Mouse (Mus musculus): ENCODE data around the gene Syt3. TPM values are rescaled to one million over a fixed set of nuclear protein-coding genes. Genes with fewer than 3 reads are reported as not detected.

Syt3 gene
- polyA plus RNA-seq (2012; rRNA removed) = 4.4 and 6.3 TPM in 2 replicates

GRCm38 (mm10) chr7:44383980-44384715 lies at the start of gene Syt3:
Gene Syt3 (plus strand): TSS chr7:44384102.

GRCm38 (mm10) chr7:44385720-44386119 lies 1.8 kb downstream of the Syt3 start, which contains the start of gene 1700008O03Rik:
Gene 1700008O03Rik (minus strand): TSS chr7:44385820.

GRCm38 (mm10) chr7:44428968-44429521 lies 45.1 kb downstream of the Syt3 start, which contains the start of gene Lrrc4b:
Gene Lrrc4b (plus strand): TSS chr7:44429018.

Other genes with a start within 250 kb of the Syt3 start
- gene Klk1b16, start 247.3 kb upstream of the Syt3 start, polyA plus RNA-seq (2012; rRNA removed) = not detected in 2 replicates
- gene Klk1b24, start 195.9 kb upstream of the Syt3 start, polyA plus RNA-seq (2012; rRNA removed) = 0.19 TPM in 1 of 2 replicates, not detected in the other
- gene Klk1b3, start 185.9 kb upstream of the Syt3 start, polyA plus RNA-seq (2012; rRNA removed) = not detected in 2 replicates
- gene Klk1b4, start 176.7 kb upstream of the Syt3 start, polyA plus RNA-seq (2012; rRNA removed) = not detected in 2 replicates
- gene Klk1b5, start 168.2 kb upstream of the Syt3 start, polyA plus RNA-seq (2012; rRNA removed) = not detected in 2 replicates
- 21.8 and 58.4 TPM in 2 replicates for gene Klk1, start 158.7 kb upstream of the Syt3 start, polyA plus RNA-seq (2012; rRNA removed)
- 0.05 TPM in 1 of 2 replicates, not detected in the other for gene Gm36864, start 147.9 kb upstream of the Syt3 start, polyA plus RNA-seq (2012; rRNA removed)
- gene 1700028J19Rik, start 137.4 kb upstream of the Syt3 start, polyA plus RNA-seq (2012; rRNA removed) = 1.4 and 2.2 TPM in 2 replicates
- 41.0 and 51.0 TPM in 2 replicates for gene 2410002F23Rik, start 137.4 kb upstream of the Syt3 start, polyA plus RNA-seq (2012; rRNA removed)
- not detected in 2 replicates for gene Acp4, start 126.7 kb upstream of the Syt3 start, polyA plus RNA-seq (2012; rRNA removed)
- not detected in 2 replicates for gene Gm15517, start 122.7 kb upstream of the Syt3 start, polyA plus RNA-seq (2012; rRNA removed)
- gene Clec11a, start 77.2 kb upstream of the Syt3 start, polyA plus RNA-seq (2012; rRNA removed) = 5.9 and 7.3 TPM in 2 replicates
- 1.1 and 1.5 TPM in 2 replicates for gene Shank1, start 73.8 kb upstream of the Syt3 start, polyA plus RNA-seq (2012; rRNA removed)
- 0.44 and 2.1 TPM in 2 replicates for gene 1700008O03Rik, start 1.7 kb downstream of the Syt3 start, polyA plus RNA-seq (2012; rRNA removed)
- gene Lrrc4b, start 44.9 kb downstream of the Syt3 start, polyA plus RNA-seq (2012; rRNA removed) = 1.5 and 2.3 TPM in 2 replicates
- gene Aspdh, start 81.3 kb downstream of the Syt3 start, polyA plus RNA-seq (2012; rRNA removed) = 0.06 and 0.37 TPM in 2 replicates
- gene Josd2, start 83.9 kb downstream of the Syt3 start, polyA plus RNA-seq (2012; rRNA removed) = 68.6 and 84.3 TPM in 2 replicates
- 186 and 215 TPM in 2 replicates for gene Emc10, start 112.4 kb downstream of the Syt3 start, polyA plus RNA-seq (2012; rRNA removed)
- gene Fam71e1, start 112.5 kb downstream of the Syt3 start, polyA plus RNA-seq (2012; rRNA removed) = 3.2 and 6.5 TPM in 2 replicates
- gene Mybpc2, start 140.6 kb downstream of the Syt3 start, polyA plus RNA-seq (2012; rRNA removed) = 0.84 and 2.7 TPM in 2 replicates
- 2.3 and 4.4 TPM in 2 replicates for gene Spib, start 148.0 kb downstream of the Syt3 start, polyA plus RNA-seq (2012; rRNA removed)
- gene Pold1, start 164.7 kb downstream of the Syt3 start, polyA plus RNA-seq (2012; rRNA removed) = 16.1 and 17.2 TPM in 2 replicates
- gene Nr1h2, start 169.8 kb downstream of the Syt3 start, polyA plus RNA-seq (2012; rRNA removed) = 120 and 156 TPM in 2 replicates
- 1.3 and 2.4 TPM in 2 replicates for gene Napsa, start 188.3 kb downstream of the Syt3 start, polyA plus RNA-seq (2012; rRNA removed)
- gene Kcnc3, start 206.6 kb downstream of the Syt3 start, polyA plus RNA-seq (2012; rRNA removed) = 2.1 and 2.2 TPM in 2 replicates